Mouse (Mus musculus) MEL (cell line): Measurements from ENCODE around the gene Cdip1.

Experiments used
- CTCF ChIP-seq, 3 experiments: IDR thresholded peaks in 2 of 3; conservative IDR thresholded peaks in 1 of 3; 2 replicates each; pipeline ENCODE4 v1.5.1; 2011 to 2012; ENCODE audit warnings: low read length in 3 of 3, low read depth in 2 of 3, mild to moderate bottlenecking in 2 of 3, improper control_type of control experiment in 1 of 3, inconsistent platforms in 1 of 3, mixed read lengths in 1 of 3, moderate library complexity in 1 of 3; ENCODE audit not compliant: control insufficient read depth in 1 of 3, insufficient read depth in 1 of 3, poor library complexity in 1 of 3, severe bottlenecking in 1 of 3
- EP300 ChIP-seq, 2 experiments: IDR thresholded peaks; 2 replicates each; pipeline ENCODE4 v1.6.1; 2011; ENCODE audit warnings: improper control_type of control experiment in 2 of 2, low read length in 2 of 2, low read depth in 1 of 2, mild to moderate bottlenecking in 1 of 2
- MXI1 ChIP-seq: IDR thresholded peaks from 2 replicates; pipeline ENCODE4 v1.6.1; 2011; ENCODE audit warnings: mild to moderate bottlenecking, low read depth, low read length, improper control_type of control experiment
- TBP ChIP-seq: IDR thresholded peaks from 2 replicates; pipeline ENCODE4 v1.8.0; 2011; ENCODE audit warnings: low read depth, low read length, improper control_type of control experiment
- TCF12 ChIP-seq: IDR thresholded peaks from 2 replicates; pipeline ENCODE4 v1.6.1; 2014; ENCODE audit warnings: low read depth, mild to moderate bottlenecking, inconsistent platforms, low read length, improper control_type of control experiment, moderate library complexity
- ZKSCAN1 ChIP-seq: IDR thresholded peaks from 2 replicates; pipeline ENCODE4 v1.6.1; 2012; ENCODE audit warnings: low read depth, mild to moderate bottlenecking, inconsistent platforms, low read length, improper control_type of control experiment, moderate library complexity

- TF ChIP-seq EP300 (IDR thresholded peaks at IDR 0.05; ENCODE audit: low read depth in 1 of 2, low read length in 2 of 2) (no peak), MXI1 (no peak; the same call in none of the 2 replicates), CTCF (IDR thresholded peaks at IDR 0.05 in 2 of 3, conservative IDR thresholded peaks at IDR 0.05 in 1 of 3; ENCODE audit: control insufficient read depth in 1 of 3, insufficient read depth in 1 of 3, low read depth in 2 of 3, low read length in 3 of 3, poor library complexity in 1 of 3, severe bottlenecking in 1 of 3) (no peak), TCF12 (no peak), TBP (no peak), ZKSCAN1 (no peak)
These were observed 72.2 kb downstream of the Cdip1 start for GRCm38 (mm10) chr16:4717866-4718265.
